Mouse (Mus musculus) stomach, postnatal 0 days (tissue): Measurements from ENCODE around the gene Gm36176.

Source experiments
- CTCF ChIP-seq: IDR thresholded peaks from 2 replicates; pipeline ENCODE4 v1.5.1; 2016; ENCODE audit warnings: antibody characterized with exemption, low read depth, mild to moderate bottlenecking, moderate library complexity
- EP300 ChIP-seq: optimal IDR thresholded peaks from 2 replicates; pipeline ENCODE3; 2016; ENCODE audit warnings: antibody characterized with exemption

DNA sequence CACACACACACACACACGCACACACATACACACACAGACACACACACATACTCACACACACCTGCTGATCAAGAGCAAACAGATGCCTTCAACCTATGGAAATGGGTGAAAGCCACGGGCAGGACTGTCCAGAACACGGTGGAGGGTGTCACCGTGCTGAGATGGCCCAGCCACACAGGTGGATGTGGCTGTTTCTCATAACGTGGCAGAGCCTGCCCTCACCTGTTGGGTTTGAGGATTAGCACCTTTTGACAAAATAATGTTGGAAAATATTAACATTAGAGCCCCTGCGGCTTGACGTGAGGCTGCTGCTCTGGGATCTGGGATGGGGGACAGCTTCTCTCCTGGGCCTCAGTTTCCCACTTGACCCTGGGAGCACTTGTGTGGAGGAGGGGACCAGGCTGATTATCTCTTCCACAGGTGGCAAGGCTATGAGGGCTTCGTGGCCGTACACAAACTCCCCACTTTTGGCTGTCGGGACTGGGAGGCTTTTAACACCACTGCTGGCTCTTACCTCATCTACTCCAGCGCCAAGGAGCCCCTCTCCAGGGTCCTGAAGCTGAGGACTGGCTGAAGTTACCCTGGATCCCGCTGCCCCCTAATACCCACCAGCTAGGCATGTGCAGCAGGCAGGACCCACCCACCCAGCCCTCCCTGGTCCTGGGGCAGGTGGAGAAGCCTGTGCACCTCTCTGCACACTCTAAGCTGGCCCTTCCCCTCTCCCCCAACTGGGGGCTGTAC lies 39.6 kb downstream of the Gm36176 start:
- TF ChIP-seq CTCF, result peak; percentile 58
- TF ChIP-seq EP300, result no peak
